Mouse (Mus musculus): ENCODE results near the gene Vangl2. TPM values are rescaled to one million over a fixed set of nuclear protein-coding genes. Genes with fewer than 3 reads are reported as not detected.

Vangl2 gene
- polyA plus RNA-seq (2012; rRNA removed) = 38.5 and 45.1 TPM in 2 replicates

DNA sequence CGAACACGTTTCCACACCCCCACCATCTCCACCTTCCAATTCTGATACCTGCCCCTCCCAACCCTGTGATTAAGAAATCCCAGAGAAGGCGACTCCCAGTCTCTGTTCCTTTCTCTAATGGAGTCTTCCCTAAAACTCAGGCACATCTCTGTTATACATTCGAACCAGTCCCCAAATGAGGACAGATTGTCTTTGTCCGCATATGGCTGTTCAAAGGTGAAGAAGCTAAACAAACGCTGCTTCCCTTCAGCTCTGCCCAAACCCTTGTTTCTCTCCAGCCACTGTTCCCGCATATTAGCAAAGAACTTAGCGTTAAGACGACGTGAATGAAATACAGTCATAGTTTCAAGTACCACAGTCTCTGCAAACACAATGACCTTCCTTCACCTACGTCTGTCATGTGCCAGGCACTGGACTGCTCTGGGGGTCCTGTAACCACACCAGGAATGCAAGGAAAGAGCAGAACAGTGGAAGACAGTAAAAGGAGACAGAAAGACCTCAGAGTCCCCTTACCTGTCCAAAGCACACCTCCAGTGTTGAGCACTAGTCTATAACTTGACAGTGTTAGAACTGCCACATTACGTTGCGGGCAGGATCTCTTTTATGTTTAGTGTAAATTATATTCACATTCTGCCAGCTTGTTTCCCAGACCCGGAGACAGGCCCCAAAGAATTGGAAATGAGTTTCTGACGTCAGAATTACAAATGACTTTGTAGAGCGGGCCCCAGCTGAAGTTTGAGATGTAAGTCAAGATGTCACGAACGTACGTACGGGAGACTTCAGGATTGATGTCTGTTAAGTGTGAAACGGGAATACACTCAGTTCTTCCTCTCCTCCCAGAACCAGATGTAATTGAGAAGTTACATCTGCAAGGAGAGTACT lies at the start of gene Vangl2:
Vangl2 (minus strand) TSS at position 51 of the 882 bp plus-strand sequence.

DNA sequence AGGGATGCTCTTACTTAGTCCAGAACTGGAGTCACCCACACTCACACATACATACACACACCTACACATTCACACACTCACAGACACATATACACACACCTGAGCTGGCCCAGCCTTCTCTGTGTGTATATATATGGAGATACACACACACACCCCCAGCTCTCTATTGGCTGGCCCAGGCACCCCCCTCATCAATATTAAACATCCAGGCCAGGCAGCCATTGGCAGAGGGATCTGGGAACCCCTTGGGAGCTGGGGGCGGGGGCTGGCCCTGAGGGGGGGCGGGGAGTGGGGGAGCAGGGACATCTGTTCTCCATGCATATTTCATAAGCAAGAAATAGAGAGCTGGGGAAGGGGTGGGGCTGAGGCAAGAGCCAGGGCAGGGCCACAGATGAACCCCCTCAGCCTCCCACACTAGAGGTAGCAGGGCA lies 29.3 kb upstream of the Vangl2 start, which contains the start of gene Nhlh1:
Nhlh1 (minus strand) TSS at position 83 of the 431 bp plus-strand sequence.

Other genes with a start within 250 kb of the Vangl2 start
- 0.70 and 0.84 TPM in 2 replicates for gene Cd84, start 188.7 kb downstream of the Vangl2 start, polyA plus RNA-seq (2012; rRNA removed)
- gene Gm10521, start 132.8 kb downstream of the Vangl2 start, polyA plus RNA-seq (2012; rRNA removed) = 0.03 and 0.05 TPM in 2 replicates
- gene Slamf6, start 110.9 kb downstream of the Vangl2 start, polyA plus RNA-seq (2012; rRNA removed) = 0.01 TPM in 1 of 2 replicates, not detected in the other
- gene Nhlh1, start 29.1 kb upstream of the Vangl2 start, polyA plus RNA-seq (2012; rRNA removed) = 1.7 and 3.4 TPM in 2 replicates
- gene Copa, start 54.1 kb upstream of the Vangl2 start, polyA plus RNA-seq (2012; rRNA removed) = 96.4 and 100 TPM in 2 replicates
- 100 and 107 TPM in 2 replicates for gene Ncstn, start 54.4 kb upstream of the Vangl2 start, polyA plus RNA-seq (2012; rRNA removed)
- gene Pex19, start 98.3 kb upstream of the Vangl2 start, polyA plus RNA-seq (2012; rRNA removed) = 92.1 and 95.3 TPM in 2 replicates
- 66.5 and 69.7 TPM in 2 replicates for gene Dcaf8, start 119.6 kb upstream of the Vangl2 start, polyA plus RNA-seq (2012; rRNA removed)
- 369 and 373 TPM in 2 replicates for gene Pea15a, start 178.4 kb upstream of the Vangl2 start, polyA plus RNA-seq (2012; rRNA removed)
- 3.2 and 11.4 TPM in 2 replicates for gene Casq1, start 191.4 kb upstream of the Vangl2 start, polyA plus RNA-seq (2012; rRNA removed)
- gene Atp1a4, start 230.0 kb upstream of the Vangl2 start, polyA plus RNA-seq (2012; rRNA removed) = 0.07 and 0.09 TPM in 2 replicates
- gene Igsf8, start 233.2 kb upstream of the Vangl2 start, polyA plus RNA-seq (2012; rRNA removed) = 112 and 125 TPM in 2 replicates

Data from central nervous system, embryonic 18 days (tissue).